In the genomic region with DNA sequence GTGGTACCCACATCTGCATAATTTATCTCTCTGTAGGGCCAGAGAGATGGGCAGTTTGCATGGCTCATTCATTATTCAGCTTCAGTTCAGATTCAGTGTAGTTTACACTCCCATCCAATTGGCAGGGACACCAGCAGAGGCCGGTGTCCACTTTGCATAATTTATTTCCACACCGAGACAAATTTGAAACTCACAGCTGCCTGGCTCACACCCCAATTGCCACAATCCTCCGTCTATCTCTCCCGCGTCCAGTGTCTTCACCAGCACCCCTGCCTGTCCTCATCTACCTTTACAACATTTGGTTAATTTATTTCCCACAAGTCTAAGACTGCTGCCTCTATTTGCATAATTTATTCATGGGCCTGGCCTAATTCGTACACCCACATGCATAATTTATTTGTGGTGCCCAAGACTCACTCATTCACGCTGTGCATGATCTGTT, we compare ENCODE assay signal across 13 mouse cellular contexts. TPM values are rescaled to one million over a fixed set of nuclear protein-coding genes. Genes with fewer than 3 reads are reported as not detected.
DNase-seq lines count a peak whose midpoint lies in the region; ATAC-seq and TF ChIP-seq lines count a peak whose summit lies in the region.
"Had no signal": no experiment of that assay in that cellular context is flagged by ENCODE, and none has a peak within 500 bp of the region (broad histone marks: within the 10 kb centered on the region; RNA-seq: fewer than 3 reads in every experiment).

No protein-coding gene starts in this region.

- no peaks in the 10 kb centered on the region for H3K27me3 ChIP-seq in forebrain, embryonic 15.5 days
- H3K27me3 ChIP-seq in hindbrain, postnatal 0 days (ENCODE audit: insufficient read depth, low read length) = no peaks in the 10 kb centered on the region
- no peaks in the 10 kb centered on the region for H3K27me3 ChIP-seq in neural tube, embryonic 15.5 days (replicated peaks)
- H3K27me3 ChIP-seq: embryonic facial prominence, embryonic 12.5 days had no signal

- peak overlapping the region; percentile 71 for H3K27ac ChIP-seq in forebrain, embryonic 15.5 days (replicated peaks)
- no peak overlapping the region; the same call in 1 of the 2 replicates for H3K27ac ChIP-seq in hindbrain, postnatal 0 days
- peak overlapping the region; percentile 30; the same call in 1 of the 2 replicates for H3K27ac ChIP-seq in neural tube, embryonic 15.5 days (replicated peaks)
- H3K27ac ChIP-seq: embryonic facial prominence, embryonic 12.5 days; liver, embryonic 12.5 days had no signal

- ATAC-seq in forebrain, embryonic 15.5 days (replicated peaks) = peak; percentile 61
- peak; percentile 22; the same call in 1 of the 2 replicates for ATAC-seq in hindbrain, postnatal 0 days
- peak; percentile 4; the same call in 1 of the 2 replicates for ATAC-seq in neural tube, embryonic 15.5 days (ENCODE audit: low FRiP score)
- ATAC-seq: intestine, embryonic 16.5 days; liver, embryonic 12.5 days; lung, postnatal 0 days had no signal

- peak; percentile 39 for DNase-seq in left cerebral cortex, postnatal 4 days
- DNase-seq in left cerebral cortex, postnatal 10 days (ENCODE audit: extremely low spot score in 1 of 2, low spot score in 2 of 2) = no peak
- DNase-seq in hindbrain, postnatal 0 days (ENCODE audit: low spot score) = peak; percentile 65
- no peak for DNase-seq in spleen, adult 18-20 months
- DNase-seq in lung, postnatal 36 days = no peak
- DNase-seq: adrenal gland, postnatal 25 days; kidney, postnatal 25 days had no signal

- H3K36me3 ChIP-seq in forebrain, embryonic 15.5 days = no peaks in the 10 kb centered on the region
- no peaks in the 10 kb centered on the region for H3K36me3 ChIP-seq in hindbrain, postnatal 0 days (ENCODE audit: insufficient read depth, low read length)
- H3K36me3 ChIP-seq in neural tube, embryonic 15.5 days = no peaks in the 10 kb centered on the region
- H3K36me3 ChIP-seq: embryonic facial prominence, embryonic 12.5 days; liver, embryonic 12.5 days had no signal

- intact Hi-C loops in left cerebral cortex, postnatal 4 days (cut with DNase I) = no loop called here
- intact Hi-C loops in left cerebral cortex, postnatal 10 days (cut with DNase I) = no loop called here

- H3K9me3 ChIP-seq in forebrain, embryonic 15.5 days = no peaks in the 10 kb centered on the region
- H3K9me3 ChIP-seq in hindbrain, postnatal 0 days (ENCODE audit: low read length) = no peaks in the 10 kb centered on the region
- H3K9me3 ChIP-seq in neural tube, embryonic 15.5 days (replicated peaks) = no peaks in the 10 kb centered on the region
- H3K9me3 ChIP-seq: embryonic facial prominence, embryonic 12.5 days; liver, embryonic 12.5 days had no signal

- H3K4me2 ChIP-seq in forebrain, embryonic 15.5 days (replicated peaks) = peak overlapping the region; percentile 32
- H3K4me2 ChIP-seq in hindbrain, postnatal 0 days (ENCODE audit: low read depth, low read length) = peak overlapping the region; percentile 14; the same call in 1 of the 2 replicates
- peak overlapping the region; percentile 22 for H3K4me2 ChIP-seq in neural tube, embryonic 15.5 days
- H3K4me2 ChIP-seq: embryonic facial prominence, embryonic 12.5 days; liver, embryonic 12.5 days had no signal

- H3K9ac ChIP-seq in forebrain, embryonic 15.5 days (replicated peaks) = no peak overlapping the region
- H3K9ac ChIP-seq in hindbrain, postnatal 0 days (replicated peaks; ENCODE audit: low read length) = no peak overlapping the region
- H3K9ac ChIP-seq in neural tube, embryonic 15.5 days (replicated peaks) = no peak overlapping the region
- H3K9ac ChIP-seq: embryonic facial prominence, embryonic 12.5 days; liver, embryonic 12.5 days had no signal

- 9% methylated on average over 7 of the region's 7 CpGs for WGBS in forebrain, embryonic 15.5 days
- WGBS in hindbrain, postnatal 0 days = 19% methylated on average over 7 of the region's 7 CpGs
- 17% methylated on average over 7 of the region's 7 CpGs for WGBS in neural tube, embryonic 15.5 days

- peaks cover 60% of the 10 kb centered on the region for H3K4me1 ChIP-seq in forebrain, embryonic 15.5 days
- peaks cover 7% of the 10 kb centered on the region; the same call in 1 of the 2 replicates for H3K4me1 ChIP-seq in hindbrain, postnatal 0 days (ENCODE audit: insufficient read depth, low read length)
- H3K4me1 ChIP-seq in neural tube, embryonic 15.5 days = peaks cover 56% of the 10 kb centered on the region

- 0 out of 2 replicates have a peak overlapping the region, but pooled peaks have one; percentile 14 for H3K4me3 ChIP-seq in forebrain, embryonic 15.5 days
- H3K4me3 ChIP-seq in hindbrain, postnatal 0 days (ENCODE audit: low read length) = no peak overlapping the region
- no peak overlapping the region for H3K4me3 ChIP-seq in neural tube, embryonic 15.5 days (replicated peaks)
- H3K4me3 ChIP-seq: embryonic facial prominence, embryonic 12.5 days; liver, embryonic 12.5 days had no signal

- no peak for TF ChIP-seq CTCF in hindbrain, postnatal 0 days (IDR thresholded peaks at IDR 0.05; ENCODE audit: low read depth)

RNA-seq across cellular contexts. Expression of gene Slc8a2, which starts 5.3 kb away (rescaled TPM):
- total RNA-seq in left cerebral cortex, postnatal 4 days (2021) = 100 to 1,000 TPM; 106 to 117 TPM
- total RNA-seq in left cerebral cortex, postnatal 10 days (2021) = 100 to 1,000 TPM; 285 to 298 TPM
- 0.96 and 1.1 TPM in 2 replicates for polyA plus RNA-seq in forebrain, embryonic 15.5 days (2015; fragmentation: Nextera tagmentation; extraction: Ambion mirVana)
- 78.6 and 79.4 TPM in 2 replicates for total RNA-seq in hindbrain, postnatal 0 days (2014; rRNA removed)
- 1.2 TPM in 2 replicates for polyA plus RNA-seq in hindbrain, postnatal 0 days (2015; fragmentation: Nextera tagmentation; extraction: Ambion mirVana)
- 1.2 and 1.4 TPM in 2 replicates for polyA plus RNA-seq in neural tube, embryonic 15.5 days (2015; fragmentation: Nextera tagmentation; extraction: Ambion mirVana)
- polyA plus RNA-seq: liver, embryonic 12.5 days had no signal

RNA-seq across cellular contexts. Expression of gene Kptn, which starts 15.3 kb away (rescaled TPM):
- total RNA-seq in left cerebral cortex, postnatal 4 days (2021) = 10 to 100 TPM; 38.0 to 43.2 TPM
- 10 to 100 TPM; 47.3 to 47.7 TPM for total RNA-seq in left cerebral cortex, postnatal 10 days (2021)
- 43.0 and 43.7 TPM in 2 replicates for polyA plus RNA-seq in forebrain, embryonic 15.5 days (2015; fragmentation: Nextera tagmentation; extraction: Ambion mirVana)
- 33.3 and 41.7 TPM in 2 replicates for total RNA-seq in hindbrain, postnatal 0 days (2014; rRNA removed)
- 33.2 and 35.8 TPM in 2 replicates for polyA plus RNA-seq in hindbrain, postnatal 0 days (2015; fragmentation: Nextera tagmentation; extraction: Ambion mirVana)
- 45.8 and 48.1 TPM in 2 replicates for polyA plus RNA-seq in neural tube, embryonic 15.5 days (2015; fragmentation: Nextera tagmentation; extraction: Ambion mirVana)

RNA-seq across cellular contexts. Expression of gene Napa, which starts 36.7 kb away (rescaled TPM):
- total RNA-seq in left cerebral cortex, postnatal 4 days (2021) = 100 to 1,000 TPM; 141 to 157 TPM
- 100 to 1,000 TPM; 181 TPM for total RNA-seq in left cerebral cortex, postnatal 10 days (2021)
- 186 and 200 TPM in 2 replicates for polyA plus RNA-seq in forebrain, embryonic 15.5 days (2015; fragmentation: Nextera tagmentation; extraction: Ambion mirVana)
- total RNA-seq in hindbrain, postnatal 0 days (2014; rRNA removed) = 413 and 441 TPM in 2 replicates
- 253 and 256 TPM in 2 replicates for polyA plus RNA-seq in hindbrain, postnatal 0 days (2015; fragmentation: Nextera tagmentation; extraction: Ambion mirVana)
- 236 and 238 TPM in 2 replicates for polyA plus RNA-seq in neural tube, embryonic 15.5 days (2015; fragmentation: Nextera tagmentation; extraction: Ambion mirVana)

RNA-seq across cellular contexts. Expression of gene Meis3, which starts 39.9 kb away (rescaled TPM):
- 10 to 100 TPM; 70.6 to 74.8 TPM for total RNA-seq in left cerebral cortex, postnatal 4 days (2021)
- 10 to 100 TPM; 42.4 to 46.4 TPM for total RNA-seq in left cerebral cortex, postnatal 10 days (2021)
- 110 and 116 TPM in 2 replicates for polyA plus RNA-seq in forebrain, embryonic 15.5 days (2015; fragmentation: Nextera tagmentation; extraction: Ambion mirVana)
- total RNA-seq in hindbrain, postnatal 0 days (2014; rRNA removed) = 76.6 and 81.3 TPM in 2 replicates
- 77.5 and 84.6 TPM in 2 replicates for polyA plus RNA-seq in hindbrain, postnatal 0 days (2015; fragmentation: Nextera tagmentation; extraction: Ambion mirVana)
- 104 and 126 TPM in 2 replicates for polyA plus RNA-seq in neural tube, embryonic 15.5 days (2015; fragmentation: Nextera tagmentation; extraction: Ambion mirVana)

Comparison
In these comparisons a context has a peak if more than half of its experiments do, and no peak if none do; other contexts are left out.
1. DNase-seq: peak in left cerebral cortex, postnatal 4 days (single experiment) and hindbrain, postnatal 0 days (single experiment); none in left cerebral cortex, postnatal 10 days (0 of 2), spleen, adult 18-20 months (0 of 2) and lung, postnatal 36 days (single experiment).
2. ATAC-seq: peak in every context shown above with its lines; median percentile 61 in forebrain, embryonic 15.5 days; 22 in hindbrain, postnatal 0 days; 4 in neural tube, embryonic 15.5 days.
3. Peak in every context shown above with its lines, with median percentiles within 50 percentile points of each other: H3K4me2 ChIP-seq.